Mouse (Mus musculus) myocyte (in vitro differentiated cells): ENCODE data around the gene Zbp1. TPM values are rescaled to one million over a fixed set of nuclear protein-coding genes. Genes with fewer than 3 reads are reported as not detected.
A peak's percentile ranks its signal among the peaks of the same experiment; 100 is the strongest.

Source experiments
- H3K27me3 ChIP-seq: one replicate; pipeline ENCODE4 v1.6.1; 2011; ENCODE audit not compliant: control insufficient read depth, insufficient read depth, insufficient read length
- H3K36me3 ChIP-seq: one replicate; pipeline ENCODE4 v1.6.1; 2011; ENCODE audit not compliant: control insufficient read depth, insufficient read depth
- H3K4me2 ChIP-seq: one replicate; pipeline ENCODE4 v1.6.1; 2011; ENCODE audit warnings: low read depth, control low read depth
- H3K4me3 ChIP-seq: one replicate; pipeline ENCODE4 v1.5.1; 2011; ENCODE audit warnings: mild to moderate bottlenecking, control low read depth, moderate library complexity
- H3K79me2 ChIP-seq: one replicate; pipeline ENCODE4 v1.6.1; 2011; ENCODE audit not compliant: control insufficient read depth, insufficient read depth
- H3ac ChIP-seq: one replicate; pipeline ENCODE4 v1.6.1; 2011; ENCODE audit not compliant: control insufficient read depth, insufficient read length
- CEBPB ChIP-seq: IDR thresholded peaks from 2 replicates; pipeline ENCODE4 v1.6.1; 2011; ENCODE audit warnings: mild to moderate bottlenecking, moderate library complexity; ENCODE audit not compliant: poor library complexity, insufficient read depth, severe bottlenecking
- E2F4 ChIP-seq: IDR thresholded peaks from one replicate; pipeline ENCODE4 v1.6.1; 2011; ENCODE audit warnings: mild to moderate bottlenecking, control low read depth, moderate library complexity; ENCODE audit not compliant: insufficient read depth
- MAX ChIP-seq: IDR thresholded peaks from one replicate; pipeline ENCODE4 v1.6.1; 2011; ENCODE audit warnings: low read depth, mild to moderate bottlenecking, control low read depth
- MYOD1 ChIP-seq, 3 experiments: IDR thresholded peaks; one replicate each; pipeline ENCODE4 v1.6.1; 2011; ENCODE audit warnings: control low read depth in 2 of 3, low read depth in 2 of 3, mild to moderate bottlenecking in 2 of 3, moderate library complexity in 1 of 3; ENCODE audit not compliant: insufficient read length in 2 of 3, control insufficient read depth in 1 of 3
- MYOG ChIP-seq, 3 experiments: IDR thresholded peaks; one replicate each; pipeline ENCODE4 v1.6.1; 2011; ENCODE audit warnings: control low read depth in 2 of 3, low read depth in 2 of 3, mild to moderate bottlenecking in 2 of 3; ENCODE audit not compliant: insufficient read length in 2 of 3, control insufficient read depth in 1 of 3, insufficient read depth in 1 of 3
- POLR2A ChIP-seq: IDR thresholded peaks from one replicate; pipeline ENCODE4 v1.6.1; 2011; ENCODE audit warnings: low read depth, mild to moderate bottlenecking, control low read depth, moderate library complexity; ENCODE audit not compliant: insufficient read length
- POLR2AphosphoS2 ChIP-seq: IDR thresholded peaks from one replicate; pipeline ENCODE4 v1.6.1; 2011; ENCODE audit warnings: low read depth, control low read depth; ENCODE audit not compliant: insufficient read length
- REST ChIP-seq: IDR thresholded peaks from one replicate; pipeline ENCODE4 v1.6.1; 2011; ENCODE audit warnings: mild to moderate bottlenecking, control low read depth, moderate library complexity; ENCODE audit not compliant: insufficient read depth, insufficient read length
- SRF ChIP-seq: IDR thresholded peaks from one replicate; pipeline ENCODE4 v1.6.1; 2011; ENCODE audit warnings: low read depth; ENCODE audit not compliant: control insufficient read depth, insufficient read length
- TCF12 ChIP-seq: IDR thresholded peaks from one replicate; pipeline ENCODE4 v1.6.1; 2011; ENCODE audit warnings: mild to moderate bottlenecking, control low read depth; ENCODE audit not compliant: poor library complexity, insufficient read depth, severe bottlenecking
- TCF3 ChIP-seq: IDR thresholded peaks from one replicate; pipeline ENCODE4 v1.6.1; 2011; ENCODE audit warnings: low read depth, control low read depth; ENCODE audit not compliant: insufficient read length
- USF1 ChIP-seq: IDR thresholded peaks from one replicate; pipeline ENCODE4 v1.6.1; 2011; ENCODE audit warnings: low read depth, mild to moderate bottlenecking, control low read depth, moderate library complexity
- polyA plus RNA-seq: library from polyadenylated mRNA; unstranded; fragments of >200 nt; fragmentation: generic; extraction: Trizol; gene quantifications from one replicate; pipeline ENCODE4 v1.2.1, GENCODE M21; 2012; ENCODE audit warnings: missing spikeins

The Zbp1 gene
- polyA plus RNA-seq, 1 experiment: 1.1 TPM

DNA sequence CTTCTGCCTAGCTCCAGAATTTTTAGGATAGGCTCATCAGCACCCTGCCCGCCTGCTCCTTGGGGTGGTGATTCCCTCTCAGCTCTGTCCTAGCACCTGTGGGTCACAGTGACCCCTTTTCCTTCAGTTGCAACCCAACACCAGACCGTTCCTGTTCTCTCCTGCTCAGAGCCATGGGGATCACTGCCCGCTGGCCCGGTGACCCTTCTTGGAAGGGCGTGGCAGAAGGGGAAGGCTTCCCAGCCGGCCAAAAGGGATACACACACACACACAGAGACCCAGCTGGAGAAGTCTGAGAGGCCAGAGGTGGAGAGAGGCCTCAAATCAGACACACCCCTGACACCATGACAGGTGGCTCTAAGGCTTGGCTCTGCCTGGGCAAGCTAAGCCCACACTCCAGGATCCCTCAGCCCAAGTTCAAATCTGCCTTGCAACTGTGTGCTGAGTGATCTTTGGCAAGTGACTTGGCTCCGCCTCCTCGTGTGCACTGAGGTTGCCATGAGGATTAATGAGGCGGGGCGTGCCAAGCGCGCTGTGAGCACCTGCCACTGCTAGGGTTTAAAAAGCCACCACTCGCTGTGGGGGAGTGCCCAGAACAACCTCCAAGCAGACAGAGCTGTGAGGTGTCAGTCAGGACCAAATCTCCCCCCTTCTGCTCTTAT lies 45.9 kb upstream of the Zbp1 start:
- Histone ChIP-seq H3K4me2 (peak overlapping the region; percentile 88), H3K4me3 (peak overlapping the region; percentile 5), H3ac (no peak overlapping the region), H3K27me3 (no peaks in the 10 kb centered on the region), H3K36me3 (no peaks in the 10 kb centered on the region), H3K79me2 (peaks cover 89% of the 10 kb centered on the region)
- no peak for TF ChIP-seq CEBPB
- no peak for TF ChIP-seq MAX
- peak; percentile 10 for TF ChIP-seq SRF
- TF ChIP-seq MYOD1 (IDR thresholded peaks at IDR 0.05; ENCODE audit: control insufficient read depth in 1 of 3, insufficient read length in 2 of 3, low read depth in 2 of 3): peak in 2 of 3 experiments; percentile 34 to 83
- peak; percentile 2 for TF ChIP-seq TCF12
- TF ChIP-seq REST: no peak
- no peak for TF ChIP-seq USF1
- peak; percentile 61 for TF ChIP-seq POLR2AphosphoS2
- peak; percentile 63 for TF ChIP-seq TCF3
- peak; percentile 56 for TF ChIP-seq POLR2A
- TF ChIP-seq E2F4: no peak
- TF ChIP-seq MYOG (IDR thresholded peaks at IDR 0.05; ENCODE audit: control insufficient read depth in 1 of 3, insufficient read depth in 1 of 3, insufficient read length in 2 of 3, low read depth in 2 of 3): peak; percentile 40 to 88 (median 58)

DNA sequence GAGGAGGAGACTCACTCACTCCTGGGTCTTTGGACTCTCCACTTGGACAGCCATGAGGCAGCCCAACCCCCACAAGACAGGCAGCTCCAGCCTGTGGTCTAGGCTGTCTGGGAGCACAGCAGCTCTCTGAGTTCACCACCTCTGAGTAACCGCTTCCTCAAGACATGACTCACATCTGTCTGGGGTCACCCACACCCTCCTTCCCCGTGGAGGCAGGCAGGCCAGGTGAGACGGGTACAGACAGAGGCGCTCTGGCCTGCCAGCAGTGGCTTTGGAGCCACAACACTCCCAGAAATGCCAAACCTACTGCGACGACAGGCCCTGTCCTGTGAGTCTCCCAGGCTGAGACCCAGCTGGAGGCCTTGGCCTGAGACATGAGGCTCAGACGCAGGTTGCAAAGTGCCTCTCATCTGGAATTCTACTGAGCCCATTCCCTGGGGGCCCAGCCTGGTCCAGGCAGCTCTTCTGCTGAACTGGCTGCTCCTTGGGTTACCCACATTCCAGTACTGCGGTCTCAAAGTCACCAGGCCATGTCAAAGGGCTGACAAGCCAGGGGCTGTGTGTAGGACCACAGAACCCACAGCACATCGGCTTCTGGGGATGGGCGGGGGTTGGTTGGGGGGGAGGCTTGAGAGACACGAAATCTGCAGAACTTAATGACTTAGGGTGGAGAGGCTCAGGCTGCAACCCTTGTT lies 45.1 kb upstream of the Zbp1 start:
- Histone ChIP-seq H3K4me2 (peak overlapping the region; percentile 88), H3K4me3 (peak overlapping the region; percentile 5), H3ac (no peak overlapping the region), H3K79me2 (peaks cover 89% of the 10 kb centered on the region), H3K27me3 (no peaks in the 10 kb centered on the region), H3K36me3 (no peaks in the 10 kb centered on the region)
- TF ChIP-seq USF1 (no peak), CEBPB (0 out of 2 replicates have a peak, but pooled peaks have one; percentile 1), POLR2A (no peak), REST (no peak), MYOG (IDR thresholded peaks at IDR 0.05; ENCODE audit: control insufficient read depth in 1 of 3, insufficient read depth in 1 of 3, insufficient read length in 2 of 3, low read depth in 2 of 3) (peak in 1 of 3 experiments; percentile 73), MAX (no peak), TCF12 (peak; percentile 73), MYOD1 (IDR thresholded peaks at IDR 0.05; ENCODE audit: control insufficient read depth in 1 of 3, insufficient read length in 2 of 3, low read depth in 2 of 3) (peak in 2 of 3 experiments; percentile 66 to 91), POLR2AphosphoS2 (peak; percentile 55), E2F4 (no peak), TCF3 (peak; percentile 62), SRF (peak; percentile 5)

DNA sequence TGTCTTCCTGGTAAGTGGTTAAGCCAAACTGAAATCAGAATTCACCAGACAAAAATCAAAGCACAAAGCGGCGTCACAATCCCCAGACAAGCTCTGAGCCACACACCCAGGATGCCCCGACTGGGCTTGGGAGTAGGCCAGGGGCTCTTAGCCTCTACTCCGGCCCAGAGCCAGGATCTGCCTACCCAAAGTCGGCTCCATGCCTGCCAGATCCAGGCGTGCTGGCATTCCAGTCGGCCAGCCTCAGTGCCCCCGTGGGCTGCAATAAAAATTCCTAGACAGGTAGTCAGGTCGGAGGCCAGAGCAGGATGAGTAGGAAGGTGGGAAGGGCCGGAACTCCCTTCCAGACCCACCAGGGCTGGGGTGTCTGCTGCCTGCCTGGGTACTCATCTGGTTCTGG lies 42.8 kb upstream of the Zbp1 start:
- H3ac ChIP-seq: no peak overlapping the region
- H3K79me2 ChIP-seq: peaks cover 88% of the 10 kb centered on the region
- TF ChIP-seq MYOG (IDR thresholded peaks at IDR 0.05; ENCODE audit: control insufficient read depth in 1 of 3, insufficient read depth in 1 of 3, insufficient read length in 2 of 3, low read depth in 2 of 3) (peak in 1 of 3 experiments; percentile 51), USF1 (no peak), POLR2A (no peak), POLR2AphosphoS2 (peak; percentile 39), E2F4 (no peak), CEBPB (no peak), MYOD1 (IDR thresholded peaks at IDR 0.05; ENCODE audit: control insufficient read depth in 1 of 3, insufficient read length in 2 of 3, low read depth in 2 of 3) (peak in 1 of 3 experiments; percentile 28), TCF3 (no peak), MAX (no peak)
- H3K36me3 ChIP-seq: no peaks in the 10 kb centered on the region
- H3K27me3 ChIP-seq: no peaks in the 10 kb centered on the region
- peak overlapping the region; percentile 88 for H3K4me2 ChIP-seq
- peak overlapping the region; percentile 0 for H3K4me3 ChIP-seq

DNA sequence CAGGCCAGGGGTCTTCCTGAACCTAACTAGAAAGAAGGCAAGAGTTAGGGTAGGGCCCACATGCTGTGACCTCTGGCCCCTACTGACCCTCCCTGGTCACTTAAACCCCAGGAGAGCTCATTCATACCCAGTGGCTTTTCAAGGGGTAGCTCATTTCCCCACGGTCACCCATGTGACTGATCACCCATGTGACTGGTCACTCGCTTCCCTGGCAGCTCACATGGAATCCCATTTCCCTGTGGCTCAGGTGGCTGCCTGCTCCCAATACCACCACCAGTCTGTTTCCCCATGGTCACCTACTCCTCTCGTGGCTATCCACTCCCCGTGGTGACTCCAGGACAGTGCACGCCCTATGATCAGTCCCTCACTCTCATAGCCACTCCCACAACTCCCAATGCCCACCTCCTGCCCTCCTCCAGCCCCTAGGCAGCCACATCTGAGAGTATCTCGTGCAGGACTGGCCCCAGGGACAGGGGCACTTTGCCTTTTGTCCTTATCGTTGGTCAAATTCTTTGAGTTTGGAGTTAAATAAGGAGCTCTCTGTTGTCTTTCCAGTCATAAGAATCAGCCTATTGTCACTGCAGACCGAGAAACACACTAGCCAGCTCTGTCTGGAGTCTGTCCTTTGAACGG lies 39.9 kb upstream of the Zbp1 start:
- no peak overlapping the region for H3K4me3 ChIP-seq
- no peak for TF ChIP-seq MYOD1 (IDR thresholded peaks at IDR 0.05; ENCODE audit: control insufficient read depth in 1 of 3, insufficient read length in 2 of 3, low read depth in 2 of 3)
- TF ChIP-seq USF1: peak; percentile 78
- no peak for TF ChIP-seq MYOG (IDR thresholded peaks at IDR 0.05; ENCODE audit: control insufficient read depth in 1 of 3, insufficient read depth in 1 of 3, insufficient read length in 2 of 3, low read depth in 2 of 3)
- no peak for TF ChIP-seq TCF12
- TF ChIP-seq POLR2A: peak; percentile 42
- peak; percentile 10 for TF ChIP-seq POLR2AphosphoS2
- peak overlapping the region; percentile 88 for H3K4me2 ChIP-seq

More for the DNA sequence above, 39.9 kb upstream of the Zbp1 start:
- peaks cover 98% of the 10 kb centered on the region for H3K79me2 ChIP-seq
- H3K27me3 ChIP-seq: no peaks in the 10 kb centered on the region
- no peak overlapping the region for H3ac ChIP-seq
- no peaks in the 10 kb centered on the region for H3K36me3 ChIP-seq
